Mouse (Mus musculus): ENCODE measurements around the gene Tdrd7. TPM values are rescaled to one million over a fixed set of nuclear protein-coding genes. Genes with fewer than 3 reads are reported as not detected.

Gene Tdrd7
- polyA plus RNA-seq, 1 experiment from 2014 or later, result 8.9 TPM

- H3K9me3 ChIP-seq, result no peaks in the 10 kb centered on the region
- peaks cover 54% of the 10 kb centered on the region for H3K27me3 ChIP-seq (ENCODE audit: insufficient read depth, poor library complexity, severe bottlenecking)
- peak within 1 kb of the TSS; percentile 74 for H3K4me3 ChIP-seq
- peak within 1 kb of the TSS; percentile 82 for H3K27ac ChIP-seq
- under 1% methylated on average over 72 of the region's 72 CpGs for WGBS
- peak; percentile 48 for DNase-seq (ENCODE audit: low spot score)
- peaks cover 43% of the 10 kb centered on the region for H3K4me1 ChIP-seq (replicated peaks)
- H3K36me3 ChIP-seq, result no peaks in the 10 kb centered on the region
Observed at GRCm38 (mm10) chr4:46038892-46039751, 74.0 kb downstream of the Tdrd7 start, which contains the start of gene Tmod1. Gene Tmod1, plus strand, starts transcription at chr4:46038935.

DNA sequence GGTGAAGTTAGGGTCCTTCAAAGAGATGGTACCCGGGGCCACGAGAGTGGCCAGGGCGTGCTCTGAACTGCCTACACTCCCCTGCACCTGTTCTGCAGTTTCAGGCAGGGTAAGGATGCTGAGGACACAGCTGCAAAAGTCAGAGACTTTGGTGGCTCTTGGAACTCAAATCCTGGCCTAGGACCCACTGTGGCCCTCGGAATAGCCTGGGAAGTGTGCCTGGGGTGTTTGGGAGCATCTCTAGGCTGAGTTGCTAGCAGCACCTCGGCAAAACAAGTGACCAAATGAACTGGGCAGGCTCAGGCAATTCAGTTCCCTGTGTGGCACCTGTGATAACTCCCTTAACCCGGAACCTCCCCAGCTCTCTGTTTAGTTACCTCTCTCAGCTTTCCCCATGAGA, 74.8 kb downstream of the Tdrd7 start:
- Histone ChIP-seq H3K27ac (peak overlapping the region; percentile 50; the same call in 1 of the 2 replicates), H3K4me3 (peak overlapping the region; percentile 74), H3K27me3 (ENCODE audit: insufficient read depth, poor library complexity, severe bottlenecking) (peaks cover 59% of the 10 kb centered on the region), H3K36me3 (no peaks in the 10 kb centered on the region), H3K9me3 (no peaks in the 10 kb centered on the region), H3K4me1 (replicated peaks) (peaks cover 43% of the 10 kb centered on the region)
- WGBS, result 19% methylated on average over 6 of the region's 6 CpGs
- DNase-seq (ENCODE audit: low spot score), result no peak

GRCm38 (mm10) chr4:46040594-46041192, 75.6 kb downstream of the Tdrd7 start:
- Histone ChIP-seq H3K27me3 (ENCODE audit: insufficient read depth, poor library complexity, severe bottlenecking) (peaks cover 59% of the 10 kb centered on the region), H3K9me3 (no peaks in the 10 kb centered on the region), H3K36me3 (no peaks in the 10 kb centered on the region), H3K27ac (peak overlapping the region; percentile 50; the same call in 1 of the 2 replicates), H3K4me1 (replicated peaks) (peaks cover 43% of the 10 kb centered on the region), H3K4me3 (peak overlapping the region; percentile 74; the same call in 1 of the 2 replicates)
- DNase-seq (ENCODE audit: low spot score), result peak; percentile 29
- WGBS, result 21% methylated on average over 9 of the region's 9 CpGs

GRCm38 (mm10) chr4:46041761-46042504, 76.8 kb downstream of the Tdrd7 start:
- Histone ChIP-seq H3K9me3 (no peaks in the 10 kb centered on the region), H3K27me3 (ENCODE audit: insufficient read depth, poor library complexity, severe bottlenecking) (peaks cover 54% of the 10 kb centered on the region), H3K4me1 (replicated peaks) (peaks cover 43% of the 10 kb centered on the region), H3K27ac (peak overlapping the region; percentile 53), H3K4me3 (peak overlapping the region; percentile 11; the same call in 1 of the 2 replicates), H3K36me3 (no peaks in the 10 kb centered on the region)
- no peak for DNase-seq (ENCODE audit: low spot score)
- 33% methylated on average over 7 of the region's 7 CpGs for WGBS

GRCm38 (mm10) chr4:46042505-46042850, 77.3 kb downstream of the Tdrd7 start:
- Histone ChIP-seq H3K27ac (peak overlapping the region; percentile 53), H3K27me3 (ENCODE audit: insufficient read depth, poor library complexity, severe bottlenecking) (peaks cover 48% of the 10 kb centered on the region), H3K4me1 (replicated peaks) (peaks cover 43% of the 10 kb centered on the region), H3K36me3 (no peaks in the 10 kb centered on the region), H3K9me3 (no peaks in the 10 kb centered on the region), H3K4me3 (no peak overlapping the region)
- DNase-seq (ENCODE audit: low spot score), result no peak
- WGBS, result 51% methylated on average over 5 of the region's 5 CpGs

GRCm38 (mm10) chr4:46043361-46043760, 78.2 kb downstream of the Tdrd7 start:
- 84% methylated on average over 8 of the region's 8 CpGs for WGBS
- peaks cover 40% of the 10 kb centered on the region for H3K27me3 ChIP-seq (ENCODE audit: insufficient read depth, poor library complexity, severe bottlenecking)
- H3K27ac ChIP-seq, result no peak overlapping the region
- DNase-seq (ENCODE audit: low spot score), result no peak
- H3K4me3 ChIP-seq, result no peak overlapping the region
- H3K36me3 ChIP-seq, result no peaks in the 10 kb centered on the region
- peaks cover 43% of the 10 kb centered on the region for H3K4me1 ChIP-seq (replicated peaks)
- H3K9me3 ChIP-seq, result no peaks in the 10 kb centered on the region

- H3K27me3 ChIP-seq (ENCODE audit: insufficient read depth, poor library complexity, severe bottlenecking), result 0 out of 2 replicates have a peak, but pooled peaks cover 6% of the 10 kb centered on the region
- no peak for DNase-seq (ENCODE audit: low spot score)
- peaks cover 2% of the 10 kb centered on the region for H3K4me1 ChIP-seq (replicated peaks)
- peaks cover 10% of the 10 kb centered on the region; the same call in 1 of the 2 replicates for H3K9me3 ChIP-seq
- H3K27ac ChIP-seq, result no peak overlapping the region
- 82% methylated on average over 4 of the region's 4 CpGs for WGBS
- no peaks in the 10 kb centered on the region for H3K36me3 ChIP-seq
- no peak overlapping the region for H3K4me3 ChIP-seq
Observed at GRCm38 (mm10) chr4:46047971-46048370, 82.8 kb downstream of the Tdrd7 start.

DNA sequence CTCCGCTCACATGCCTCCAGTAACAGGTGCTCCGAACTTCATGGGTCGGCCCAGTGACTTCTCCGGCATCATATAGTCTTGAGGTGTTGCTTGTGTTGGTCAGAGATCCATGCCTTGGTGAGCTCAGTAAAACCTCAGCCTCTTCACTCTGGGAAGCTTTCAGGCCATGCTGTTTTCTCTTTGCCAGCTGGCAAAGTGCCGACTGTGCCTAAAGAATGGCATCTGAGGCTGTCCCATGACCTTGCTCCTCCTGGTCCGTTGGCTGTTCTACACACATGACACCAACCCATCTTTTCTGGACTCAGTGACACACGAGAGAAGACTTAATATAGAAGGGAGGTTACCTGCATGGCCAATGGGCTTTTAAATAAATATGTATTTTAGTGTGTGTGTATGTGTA, 83.3 kb downstream of the Tdrd7 start:
- 0 out of 2 replicates have a peak, but pooled peaks cover 6% of the 10 kb centered on the region for H3K27me3 ChIP-seq (ENCODE audit: insufficient read depth, poor library complexity, severe bottlenecking)
- WGBS, result 91% methylated on average over 7 of the region's 7 CpGs

GRCm38 (mm10) chr4:46053323-46054107, 88.4 kb downstream of the Tdrd7 start:
- Histone ChIP-seq H3K9me3 (peaks cover 13% of the 10 kb centered on the region), H3K4me3 (no peak overlapping the region), H3K27ac (no peak overlapping the region), H3K36me3 (no peaks in the 10 kb centered on the region), H3K27me3 (ENCODE audit: insufficient read depth, poor library complexity, severe bottlenecking) (no peaks in the 10 kb centered on the region), H3K4me1 (replicated peaks) (no peaks in the 10 kb centered on the region)
- no peak for DNase-seq (ENCODE audit: low spot score)
- WGBS, result 84% methylated on average over 9 of the region's 9 CpGs

More for the DNA sequence above, 83.3 kb downstream of the Tdrd7 start:
- Histone ChIP-seq H3K36me3 (no peaks in the 10 kb centered on the region), H3K4me3 (no peak overlapping the region), H3K9me3 (peaks cover 10% of the 10 kb centered on the region; the same call in 1 of the 2 replicates), H3K4me1 (replicated peaks) (no peaks in the 10 kb centered on the region), H3K27ac (no peak overlapping the region)
- DNase-seq (ENCODE audit: low spot score), result no peak

- DNase-seq (ENCODE audit: low spot score), result no peak
- WGBS, result 87% methylated on average over 5 of the region's 5 CpGs
- Histone ChIP-seq H3K9me3 (peaks cover 13% of the 10 kb centered on the region), H3K27me3 (ENCODE audit: insufficient read depth, poor library complexity, severe bottlenecking) (no peaks in the 10 kb centered on the region), H3K27ac (no peak overlapping the region), H3K4me1 (replicated peaks) (no peaks in the 10 kb centered on the region), H3K36me3 (no peaks in the 10 kb centered on the region), H3K4me3 (no peak overlapping the region)
Observed at GRCm38 (mm10) chr4:46056163-46056562, 91.0 kb downstream of the Tdrd7 start.

- DNase-seq (ENCODE audit: low spot score), result no peak
- peaks cover 33% of the 10 kb centered on the region for H3K4me1 ChIP-seq (replicated peaks)
- H3K4me3 ChIP-seq, result no peak overlapping the region
- H3K36me3 ChIP-seq, result no peaks in the 10 kb centered on the region
- H3K9me3 ChIP-seq, result peaks cover 3% of the 10 kb centered on the region; the same call in 1 of the 2 replicates
- 87% methylated on average over 12 of the region's 12 CpGs for WGBS
- H3K27ac ChIP-seq, result no peak overlapping the region
- no peaks in the 10 kb centered on the region for H3K27me3 ChIP-seq (ENCODE audit: insufficient read depth, poor library complexity, severe bottlenecking)
Observed at GRCm38 (mm10) chr4:46061259-46061962, 96.3 kb downstream of the Tdrd7 start.
